Mouse (Mus musculus): Measurements from ENCODE around the gene Ak3.

DNA sequence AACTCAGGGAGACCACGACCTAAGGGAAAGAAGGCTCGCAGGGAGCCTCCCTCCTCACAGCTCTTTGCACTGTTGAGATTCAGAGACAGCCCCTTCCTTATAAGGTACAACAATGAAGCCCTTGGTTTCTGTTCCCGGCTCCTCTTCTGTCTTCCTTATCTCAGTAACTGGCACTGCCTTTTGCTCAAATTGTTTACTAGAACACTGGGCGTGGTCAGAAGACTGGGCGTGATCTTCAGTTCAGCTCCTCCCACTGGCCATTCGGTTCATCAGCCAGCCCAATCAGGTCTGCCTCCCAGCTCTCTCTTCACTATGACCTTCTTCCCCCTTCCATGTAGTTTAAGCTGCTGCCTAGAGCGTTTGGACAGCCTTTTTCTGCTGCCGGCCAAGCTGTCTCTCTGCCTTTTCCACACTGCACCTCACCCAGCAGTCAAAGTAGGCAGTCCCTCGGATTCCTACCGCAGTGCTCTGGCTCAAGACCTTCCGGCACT, 19.3 kb upstream of the Ak3 start:
- TF ChIP-seq CTCF (IDR thresholded peaks at IDR 0.05; ENCODE audit: low read depth) (peak; percentile 9; the same call in 1 of the 2 replicates), EP300 (optimal IDR thresholded peaks at IDR 0.05) (no peak)
